Mouse (Mus musculus): ENCODE results near the gene Acsl4. TPM values are rescaled to one million over a fixed set of nuclear protein-coding genes. Genes with fewer than 3 reads are reported as not detected.
A peak's percentile ranks its signal among the peaks of the same experiment; 100 is the strongest.

Acsl4 gene
- 10 to 100 TPM; 68.3 to 78.8 TPM for total RNA-seq (2021)

- DNase-seq (ENCODE audit: low spot score in 2 of 2): peak; percentile 83 to 88
- intact Hi-C loops (cut with DNase I): loop anchor here (5.0 kb wide), 2 partner anchors 92 to 292 kb away; partner anchors contain the start of gene Tmem164
Observed at GRCm38 (mm10) chrX:142390247-142390908, at the start of gene Acsl4. Acsl4 (minus strand) TSS chrX:142390535.

- intact Hi-C loops (cut with DNase I): no loop called here
- DNase-seq (ENCODE audit: low spot score in 2 of 2): no peak
Observed at GRCm38 (mm10) chrX:142437971-142438504, 47.7 kb upstream of the Acsl4 start.

- no peak for DNase-seq (ENCODE audit: low spot score in 2 of 2)
- intact Hi-C loops (cut with DNase I): no loop called here
Observed at GRCm38 (mm10) chrX:142432846-142433245, 42.5 kb upstream of the Acsl4 start.

GRCm38 (mm10) chrX:142427111-142427510 lies 36.8 kb upstream of the Acsl4 start:
- DNase-seq (ENCODE audit: low spot score in 2 of 2): no peak
- intact Hi-C loops (cut with DNase I): no loop called here

GRCm38 (mm10) chrX:142426628-142427027 lies 36.3 kb upstream of the Acsl4 start:
- intact Hi-C loops (cut with DNase I): no loop called here

GRCm38 (mm10) chrX:142413884-142414283 lies 23.5 kb upstream of the Acsl4 start:
- intact Hi-C loops (cut with DNase I): no loop called here
- DNase-seq (ENCODE audit: low spot score in 2 of 2): no peak

More at GRCm38 (mm10) chrX:142426628-142427027, 36.3 kb upstream of the Acsl4 start:
- no peak for DNase-seq (ENCODE audit: low spot score in 2 of 2)

- no peak for DNase-seq (ENCODE audit: low spot score in 2 of 2)
- intact Hi-C loops (cut with DNase I): no loop called here
Observed at GRCm38 (mm10) chrX:142410060-142410459, 19.7 kb upstream of the Acsl4 start.

GRCm38 (mm10) chrX:142409338-142409737 lies 19.0 kb upstream of the Acsl4 start:
- intact Hi-C loops (cut with DNase I): no loop called here
- DNase-seq (ENCODE audit: low spot score in 2 of 2): no peak

- intact Hi-C loops (cut with DNase I): no loop called here
Observed at GRCm38 (mm10) chrX:142403114-142403513, 12.8 kb upstream of the Acsl4 start.

GRCm38 (mm10) chrX:142398621-142399020 lies 8.3 kb upstream of the Acsl4 start:
- intact Hi-C loops (cut with DNase I): no loop called here

More at GRCm38 (mm10) chrX:142403114-142403513, 12.8 kb upstream of the Acsl4 start:
- no peak for DNase-seq (ENCODE audit: low spot score in 2 of 2)

GRCm38 (mm10) chrX:142390909-142391265 lies 552 bp upstream of the Acsl4 start:
- intact Hi-C loops (cut with DNase I): loop anchor here (5.0 kb wide), 2 partner anchors 91 to 291 kb away; partner anchors contain the start of gene Tmem164
- DNase-seq (ENCODE audit: low spot score in 2 of 2): peak in 1 of 2 experiments; percentile 13

More at GRCm38 (mm10) chrX:142398621-142399020, 8.3 kb upstream of the Acsl4 start:
- no peak for DNase-seq (ENCODE audit: low spot score in 2 of 2)

- intact Hi-C loops (cut with DNase I): loop anchor here (5.0 kb wide), 2 partner anchors 93 to 293 kb away; partner anchors contain the start of gene Tmem164
- DNase-seq (ENCODE audit: low spot score in 2 of 2): peak; percentile 9 to 15
Observed at GRCm38 (mm10) chrX:142389581-142390159, 665 bp downstream of the Acsl4 start.

GRCm38 (mm10) chrX:142388141-142388540 lies 2.2 kb downstream of the Acsl4 start:
- DNase-seq (ENCODE audit: low spot score in 2 of 2): no peak
- intact Hi-C loops (cut with DNase I): no loop called here

- intact Hi-C loops (cut with DNase I): no loop called here
- DNase-seq (ENCODE audit: low spot score in 2 of 2): no peak
Observed at GRCm38 (mm10) chrX:142387634-142388033, 2.7 kb downstream of the Acsl4 start.

- intact Hi-C loops (cut with DNase I): no loop called here
- no peak for DNase-seq (ENCODE audit: low spot score in 2 of 2)
Observed at GRCm38 (mm10) chrX:142384918-142385317, 5.4 kb downstream of the Acsl4 start.

GRCm38 (mm10) chrX:142379894-142380293 lies 10.4 kb downstream of the Acsl4 start:
- no peak for DNase-seq (ENCODE audit: low spot score in 2 of 2)
- intact Hi-C loops (cut with DNase I): no loop called here

- intact Hi-C loops (cut with DNase I): no loop called here
Observed at GRCm38 (mm10) chrX:142378048-142378447, 12.3 kb downstream of the Acsl4 start.

GRCm38 (mm10) chrX:142377358-142377757 lies 13.0 kb downstream of the Acsl4 start:
- intact Hi-C loops (cut with DNase I): no loop called here
- DNase-seq (ENCODE audit: low spot score in 2 of 2): no peak

More at GRCm38 (mm10) chrX:142378048-142378447, 12.3 kb downstream of the Acsl4 start:
- DNase-seq (ENCODE audit: low spot score in 2 of 2): no peak

- intact Hi-C loops (cut with DNase I): no loop called here
- no peak for DNase-seq (ENCODE audit: low spot score in 2 of 2)
Observed at GRCm38 (mm10) chrX:142376747-142377146, 13.6 kb downstream of the Acsl4 start.

GRCm38 (mm10) chrX:142375519-142375918 lies 14.8 kb downstream of the Acsl4 start:
- DNase-seq (ENCODE audit: low spot score in 2 of 2): no peak
- intact Hi-C loops (cut with DNase I): no loop called here

GRCm38 (mm10) chrX:142372393-142372792 lies 17.9 kb downstream of the Acsl4 start:
- peak; percentile 25 to 47 for DNase-seq (ENCODE audit: low spot score in 2 of 2)
- intact Hi-C loops (cut with DNase I): loop anchor here (1.0 kb wide), 1 partner anchor 155 kb away; no protein-coding TSS in a partner anchor

Measured in left cerebral cortex, postnatal 25 days (tissue).